Mouse (Mus musculus): ENCODE data around the gene Gpr152.

- TF ChIP-seq CTCF (IDR thresholded peaks at IDR 0.05; ENCODE audit: low read depth) (no peak), EP300 (IDR thresholded peaks at IDR 0.05; ENCODE audit: low read depth) (no peak)
These were observed 9.5 kb upstream of the Gpr152 start for GRCm38 (mm10) chr19:4130106-4130505.

Data from liver, embryonic 14.5 days (tissue).